Mouse (Mus musculus) thymus, adult 2 months (tissue): Measurements from ENCODE around the gene Bahd1.

Source experiments
- CTCF ChIP-seq: fragments of 200-500 bp; IDR thresholded peaks from 2 replicates; pipeline ENCODE4 v1.5.1; 2012; ENCODE audit warnings: mild to moderate bottlenecking, control low read depth, low read length, moderate library complexity, borderline replicate concordance; ENCODE audit not compliant: control insufficient read depth, poor library complexity, insufficient read depth; ENCODE audit errors: extremely low read depth
- POLR2A ChIP-seq: fragments of 200-500 bp; IDR thresholded peaks from 2 replicates; pipeline ENCODE4 v1.6.1; 2012; ENCODE audit warnings: mild to moderate bottlenecking, low read length, control low read depth, moderate library complexity; ENCODE audit not compliant: control insufficient read depth, poor library complexity, insufficient read depth; ENCODE audit errors: extremely low read depth

GRCm38 (mm10) chr2:118963007-118963675 is 63.0 kb downstream of the Bahd1 start:
- no peak for TF ChIP-seq CTCF
- no peak for TF ChIP-seq POLR2A
